Mouse (Mus musculus): ENCODE data around the gene Ccdc34. TPM values are rescaled to one million over a fixed set of nuclear protein-coding genes. Genes with fewer than 3 reads are reported as not detected.

The Ccdc34 gene
- polyA plus RNA-seq, 1 experiment from 2014 or later = 47.6 TPM

GRCm38 (mm10) chr2:109984930-109985329, 32.7 kb upstream of the Ccdc34 start:
- no peaks in the 10 kb centered on the region for H3K27me3 ChIP-seq (replicated peaks)
- H3K4me3 ChIP-seq (replicated peaks) = no peak overlapping the region
- 59% methylated on average over 1 of the region's 1 CpGs for WGBS
- ATAC-seq (ENCODE audit: insufficient read depth, low FRiP score, low read depth) = no peak; the same call in 1 of the 2 replicates
- no peak overlapping the region for H3K4me2 ChIP-seq
- H3K9ac ChIP-seq = no peak overlapping the region
- peaks cover 33% of the 10 kb centered on the region; the same call in 1 of the 2 replicates for H3K4me1 ChIP-seq
- no peaks in the 10 kb centered on the region for H3K36me3 ChIP-seq
- no peak overlapping the region for H3K27ac ChIP-seq
- no peaks in the 10 kb centered on the region for H3K9me3 ChIP-seq

GRCm38 (mm10) chr2:109985560-109985959, 32.1 kb upstream of the Ccdc34 start:
- no peak overlapping the region for H3K4me2 ChIP-seq
- no peaks in the 10 kb centered on the region for H3K27me3 ChIP-seq (replicated peaks)
- no peaks in the 10 kb centered on the region for H3K36me3 ChIP-seq
- H3K4me3 ChIP-seq (replicated peaks) = no peak overlapping the region
- 54% methylated on average over 9 of the region's 9 CpGs for WGBS
- H3K27ac ChIP-seq = 0 out of 2 replicates have a peak overlapping the region, but pooled peaks have one; percentile 23
- H3K9me3 ChIP-seq = no peaks in the 10 kb centered on the region
- ATAC-seq (ENCODE audit: insufficient read depth, low FRiP score, low read depth) = no peak
- H3K9ac ChIP-seq = no peak overlapping the region
- peaks cover 33% of the 10 kb centered on the region; the same call in 1 of the 2 replicates for H3K4me1 ChIP-seq

DNA sequence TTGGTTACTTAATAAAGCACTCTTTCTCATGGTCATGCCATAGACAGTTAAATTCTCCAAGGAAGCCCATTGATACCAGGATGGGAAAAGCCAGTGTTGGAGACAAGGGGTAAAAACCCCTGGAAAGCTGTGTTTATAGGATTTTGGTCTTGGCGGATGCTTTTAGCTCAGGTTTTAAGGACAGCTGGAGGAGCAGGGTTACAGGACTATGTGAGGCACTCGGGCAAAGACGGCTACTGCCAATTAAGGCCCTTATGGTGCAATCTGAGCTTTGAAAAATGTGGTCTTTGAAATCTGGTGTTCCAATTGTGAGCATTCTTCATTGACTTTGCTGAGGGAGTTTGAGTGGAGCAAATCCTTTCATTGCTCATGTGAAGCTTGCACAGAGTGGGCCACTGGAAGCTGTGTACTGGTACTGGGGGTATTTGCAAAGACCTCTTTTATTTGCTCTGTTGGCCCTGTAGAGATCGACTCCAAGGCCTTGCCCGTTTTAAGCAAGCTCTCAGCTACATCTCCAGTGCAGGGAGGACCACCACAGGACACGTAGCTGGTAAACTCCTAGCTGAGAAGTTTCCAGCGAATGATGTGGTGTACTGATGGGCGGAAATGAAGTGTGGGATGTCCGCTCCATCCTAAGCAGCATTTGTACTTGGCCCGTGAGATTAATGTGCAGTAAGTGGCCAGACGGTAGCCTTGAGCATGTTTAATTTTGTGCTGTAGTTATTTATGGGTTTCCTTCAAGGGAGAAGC, 31.4 kb upstream of the Ccdc34 start:
- no peaks in the 10 kb centered on the region for H3K36me3 ChIP-seq
- H3K27me3 ChIP-seq (replicated peaks) = no peaks in the 10 kb centered on the region
- no peak overlapping the region for H3K9ac ChIP-seq
- 54% methylated on average over 11 of the region's 11 CpGs for WGBS
- no peak overlapping the region for H3K4me2 ChIP-seq
- H3K4me1 ChIP-seq = peaks cover 36% of the 10 kb centered on the region
- 0 out of 2 replicates have a peak overlapping the region, but pooled peaks have one; percentile 2 for H3K27ac ChIP-seq
- H3K4me3 ChIP-seq (replicated peaks) = no peak overlapping the region
- ATAC-seq (ENCODE audit: insufficient read depth, low FRiP score, low read depth) = no peak
- no peaks in the 10 kb centered on the region for H3K9me3 ChIP-seq

DNA sequence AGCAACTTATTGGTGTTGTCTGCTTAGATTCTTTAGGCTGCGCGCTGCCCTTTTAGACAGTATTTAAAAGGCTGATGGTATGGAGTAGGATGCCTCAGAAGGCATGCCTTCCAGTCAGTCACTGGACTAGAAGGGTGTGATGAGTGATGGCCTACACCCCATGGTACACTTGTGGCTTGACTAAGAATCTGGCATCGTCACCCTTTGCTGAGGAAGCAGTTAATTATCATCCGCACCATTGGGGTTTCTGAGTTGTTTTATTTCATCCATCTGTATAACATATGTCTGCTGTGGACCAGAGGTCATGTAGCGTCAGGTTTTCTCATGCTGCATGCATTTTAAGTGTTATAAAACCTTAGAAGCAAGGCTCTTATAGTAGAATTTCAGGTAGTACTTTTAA, 29.7 kb upstream of the Ccdc34 start:
- no peak overlapping the region for H3K4me3 ChIP-seq (replicated peaks)
- peaks cover 37% of the 10 kb centered on the region for H3K4me1 ChIP-seq
- H3K9ac ChIP-seq = no peak overlapping the region
- H3K4me2 ChIP-seq = no peak overlapping the region
- no peaks in the 10 kb centered on the region for H3K36me3 ChIP-seq
- no peak overlapping the region; the same call in 1 of the 2 replicates for H3K27ac ChIP-seq
- ATAC-seq (ENCODE audit: insufficient read depth, low FRiP score, low read depth) = no peak
- no peaks in the 10 kb centered on the region for H3K9me3 ChIP-seq
- 70% methylated on average over 5 of the region's 5 CpGs for WGBS
- no peaks in the 10 kb centered on the region for H3K27me3 ChIP-seq (replicated peaks)

- H3K9ac ChIP-seq = no peak overlapping the region
- 5% methylated on average over 3 of the region's 3 CpGs for WGBS
- no peaks in the 10 kb centered on the region for H3K27me3 ChIP-seq (replicated peaks)
- H3K36me3 ChIP-seq = no peaks in the 10 kb centered on the region
- no peak overlapping the region for H3K4me2 ChIP-seq
- no peak overlapping the region for H3K4me3 ChIP-seq (replicated peaks)
- ATAC-seq (ENCODE audit: insufficient read depth, low FRiP score, low read depth) = no peak
- H3K9me3 ChIP-seq = no peaks in the 10 kb centered on the region
- peak overlapping the region; percentile 73 for H3K27ac ChIP-seq
- peaks cover 33% of the 10 kb centered on the region for H3K4me1 ChIP-seq
Measured at GRCm38 (mm10) chr2:109989196-109989595, 28.4 kb upstream of the Ccdc34 start.

- no peak overlapping the region for H3K9ac ChIP-seq
- WGBS = 42% methylated on average over 8 of the region's 8 CpGs
- H3K27me3 ChIP-seq (replicated peaks) = no peaks in the 10 kb centered on the region
- H3K4me2 ChIP-seq = no peak overlapping the region
- H3K4me3 ChIP-seq (replicated peaks) = no peak overlapping the region
- peaks cover 32% of the 10 kb centered on the region for H3K4me1 ChIP-seq
- H3K9me3 ChIP-seq = no peaks in the 10 kb centered on the region
- no peaks in the 10 kb centered on the region for H3K36me3 ChIP-seq
- no peak for ATAC-seq (ENCODE audit: insufficient read depth, low FRiP score, low read depth)
- H3K27ac ChIP-seq = peak overlapping the region; percentile 86
Measured at GRCm38 (mm10) chr2:109989679-109990473, 27.7 kb upstream of the Ccdc34 start.

DNA sequence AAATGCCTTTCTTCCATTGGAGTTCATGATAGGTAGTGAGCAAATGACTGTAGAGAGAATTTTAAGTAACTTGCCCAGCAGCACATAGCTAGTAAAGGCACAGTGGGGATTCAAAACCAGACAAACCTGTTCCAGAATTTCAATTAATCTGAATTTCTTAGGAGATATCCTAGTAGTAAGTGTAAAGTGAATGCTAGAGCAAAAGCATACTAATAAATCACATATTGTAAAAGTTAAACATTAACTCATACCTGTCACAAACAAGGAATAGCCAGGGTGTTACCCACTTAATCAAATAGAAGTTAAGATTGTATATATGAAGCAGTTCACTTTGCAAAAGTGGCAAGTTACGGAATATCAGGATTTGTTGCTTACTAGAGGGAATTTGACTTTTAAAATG, 25.9 kb upstream of the Ccdc34 start:
- H3K9ac ChIP-seq = no peak overlapping the region
- H3K36me3 ChIP-seq = no peaks in the 10 kb centered on the region
- H3K27ac ChIP-seq = no peak overlapping the region; the same call in 1 of the 2 replicates
- ATAC-seq (ENCODE audit: insufficient read depth, low FRiP score, low read depth) = peak; percentile 76
- no peaks in the 10 kb centered on the region for H3K9me3 ChIP-seq
- H3K4me3 ChIP-seq (replicated peaks) = no peak overlapping the region
- WGBS = 62% methylated on average over 1 of the region's 1 CpGs
- H3K27me3 ChIP-seq (replicated peaks) = no peaks in the 10 kb centered on the region
- no peak overlapping the region for H3K4me2 ChIP-seq
- H3K4me1 ChIP-seq = peaks cover 20% of the 10 kb centered on the region

DNA sequence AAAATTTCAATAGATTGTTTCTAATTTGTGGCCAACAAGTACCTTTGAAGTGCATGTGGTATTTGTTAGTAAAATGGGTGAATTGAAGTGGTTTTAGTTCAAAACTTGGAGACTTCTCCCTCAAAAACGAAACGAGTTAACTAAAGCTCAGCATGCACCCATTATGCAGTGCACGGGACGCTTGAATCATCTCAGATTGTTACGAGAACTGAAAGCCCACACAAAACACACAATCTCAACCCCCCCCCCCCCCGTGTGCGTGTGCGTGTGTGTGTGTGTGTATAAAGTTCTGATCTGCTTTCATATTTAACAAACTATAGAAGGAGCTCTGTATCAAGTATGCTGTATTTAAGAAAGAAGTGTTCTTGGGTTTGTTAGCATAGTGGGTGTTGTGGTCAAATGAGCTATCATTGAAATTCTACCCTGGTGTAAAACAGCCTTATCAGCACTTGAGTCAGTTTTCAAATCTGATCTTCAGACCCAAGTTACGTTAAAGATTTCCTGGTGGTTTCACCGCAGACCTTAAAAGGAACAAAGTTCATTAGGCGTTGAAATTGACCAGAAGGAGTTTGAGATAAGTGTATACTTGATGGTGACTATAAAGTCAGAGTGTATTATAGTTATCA, 25.1 kb upstream of the Ccdc34 start:
- H3K27ac ChIP-seq = peak overlapping the region; percentile 61; the same call in 1 of the 2 replicates
- 55% methylated on average over 11 of the region's 11 CpGs for WGBS
- no peaks in the 10 kb centered on the region for H3K9me3 ChIP-seq
- H3K4me3 ChIP-seq (replicated peaks) = no peak overlapping the region
- H3K27me3 ChIP-seq (replicated peaks) = no peaks in the 10 kb centered on the region
- H3K4me2 ChIP-seq = no peak overlapping the region
- H3K9ac ChIP-seq = no peak overlapping the region
- peak; percentile 81 for ATAC-seq (ENCODE audit: insufficient read depth, low FRiP score, low read depth)
- no peaks in the 10 kb centered on the region for H3K36me3 ChIP-seq
- peaks cover 14% of the 10 kb centered on the region for H3K4me1 ChIP-seq

- no peaks in the 10 kb centered on the region for H3K9me3 ChIP-seq
- no peaks in the 10 kb centered on the region for H3K27me3 ChIP-seq (replicated peaks)
- no peak overlapping the region for H3K27ac ChIP-seq
- peaks cover 14% of the 10 kb centered on the region for H3K4me1 ChIP-seq
- no peak overlapping the region for H3K4me2 ChIP-seq
- no peak overlapping the region for H3K9ac ChIP-seq
- no peak for ATAC-seq (ENCODE audit: insufficient read depth, low FRiP score, low read depth)
- H3K4me3 ChIP-seq (replicated peaks) = no peak overlapping the region
- H3K36me3 ChIP-seq = no peaks in the 10 kb centered on the region
Measured at GRCm38 (mm10) chr2:109993404-109993803, 24.2 kb upstream of the Ccdc34 start.

GRCm38 (mm10) chr2:109995061-109995460, 22.6 kb upstream of the Ccdc34 start:
- ATAC-seq (ENCODE audit: insufficient read depth, low FRiP score, low read depth) = no peak
- no peak overlapping the region for H3K9ac ChIP-seq

GRCm38 (mm10) chr2:109996411-109996810, 21.2 kb upstream of the Ccdc34 start:
- Histone ChIP-seq H3K36me3 (no peaks in the 10 kb centered on the region), H3K4me2 (no peak overlapping the region), H3K9ac (no peak overlapping the region), H3K9me3 (no peaks in the 10 kb centered on the region), H3K27ac (no peak overlapping the region), H3K4me1 (no peaks in the 10 kb centered on the region), H3K4me3 (replicated peaks) (no peak overlapping the region), H3K27me3 (replicated peaks) (no peaks in the 10 kb centered on the region)
- ATAC-seq (ENCODE audit: insufficient read depth, low FRiP score, low read depth) = no peak
- WGBS = 73% methylated on average over 12 of the region's 12 CpGs

More at GRCm38 (mm10) chr2:109995061-109995460, 22.6 kb upstream of the Ccdc34 start:
- no peak overlapping the region for H3K4me2 ChIP-seq
- H3K36me3 ChIP-seq = no peaks in the 10 kb centered on the region
- H3K27me3 ChIP-seq (replicated peaks) = no peaks in the 10 kb centered on the region
- H3K27ac ChIP-seq = peak overlapping the region; percentile 44; the same call in 1 of the 2 replicates
- H3K4me1 ChIP-seq = peaks cover 5% of the 10 kb centered on the region; the same call in 1 of the 2 replicates
- no peak overlapping the region for H3K4me3 ChIP-seq (replicated peaks)
- 36% methylated on average over 2 of the region's 2 CpGs for whole genome bisulfite sequencing
- H3K9me3 ChIP-seq = no peaks in the 10 kb centered on the region
